Mouse (Mus musculus) embryonic facial prominence, embryonic 15.5 days (tissue): ENCODE data around the gene Lonrf2. TPM values are rescaled to one million over a fixed set of nuclear protein-coding genes. Genes with fewer than 3 reads are reported as not detected.
A peak's percentile ranks its signal among the peaks of the same experiment; 100 is the strongest.

ENCODE experiments used
- ATAC-seq: fragments of 200-750 bp; cut with Nextera tagmentation; 2 replicates; pipeline ENCODE4 v1.8.0; 2017; ENCODE audit warnings: low read depth, moderate TSS enrichment; ENCODE audit not compliant: insufficient number of reproducible peaks, low FRiP score, low TSS enrichment
- H3K27ac ChIP-seq: fragments of 300-500 bp; sonication (generic); replicated peaks from 2 replicates; pipeline ENCODE4 v1.5.1; 2015; ENCODE audit warnings: mild to moderate bottlenecking, inconsistent platforms
- H3K27me3 ChIP-seq: fragments of 300-500 bp; sonication (generic); 2 replicates; pipeline ENCODE4 v1.6.1; 2015; ENCODE audit warnings: inconsistent platforms
- H3K36me3 ChIP-seq: fragments of 300-500 bp; sonication (generic); 2 replicates; pipeline ENCODE4 v1.6.1; 2015; ENCODE audit warnings: mild to moderate bottlenecking, inconsistent platforms
- H3K4me1 ChIP-seq: fragments of 300-500 bp; sonication (generic); 2 replicates; pipeline ENCODE4 v1.6.1; 2015; ENCODE audit warnings: inconsistent platforms
- H3K4me2 ChIP-seq: fragments of 300-500 bp; sonication (generic); replicated peaks from 2 replicates; pipeline ENCODE4 v1.6.1; 2015; ENCODE audit warnings: mild to moderate bottlenecking, inconsistent platforms
- H3K4me3 ChIP-seq: fragments of 300-500 bp; sonication (generic); replicated peaks from 2 replicates; pipeline ENCODE4 v1.5.1; 2015; ENCODE audit warnings: mild to moderate bottlenecking, inconsistent platforms
- H3K9ac ChIP-seq: fragments of 300-500 bp; sonication (generic); 2 replicates; pipeline ENCODE4 v1.6.1; 2015; ENCODE audit warnings: inconsistent platforms
- H3K9me3 ChIP-seq: fragments of 300-500 bp; sonication (generic); replicated peaks from 2 replicates; pipeline ENCODE4 v1.6.1; 2016; ENCODE audit warnings: inconsistent platforms
- WGBS: fragments of 180-500 bp; shearing (Covaris S2); methylation state at CpG from one replicate; pipeline ENCODE4 v1.1.7; 2015; 5-methylcytosine and 5-hydroxymethylcytosine counted together
- polyA plus RNA-seq: library from polyadenylated mRNA; unstranded; fragments of >200 nt; fragmentation: Nextera tagmentation; extraction: Ambion mirVana; gene quantifications from 2 replicates; pipeline ENCODE4 v1.2.1, GENCODE M21; 2015

Lonrf2 gene
- 2.0 and 2.2 TPM in 2 replicates for polyA plus RNA-seq

DNA sequence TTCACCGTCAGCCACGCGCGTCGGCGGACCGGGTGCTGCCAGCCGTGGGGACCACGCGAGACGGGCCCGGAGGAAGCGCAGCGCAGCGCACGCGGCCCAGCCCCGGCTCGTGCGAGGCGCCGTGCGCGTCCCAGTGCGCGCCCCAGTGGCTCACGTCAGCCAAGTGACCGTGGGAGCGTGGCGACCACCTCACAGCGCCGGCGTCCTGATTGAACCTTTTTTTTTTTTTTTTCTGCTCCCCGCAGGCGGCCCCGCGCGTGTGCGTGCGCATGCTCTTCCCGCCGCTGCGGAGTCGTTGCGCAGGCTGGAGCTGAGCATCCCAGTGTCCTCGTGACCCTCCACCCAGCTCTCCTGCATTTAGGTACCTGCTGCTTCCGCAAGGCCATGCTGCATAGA is at the start of gene Lonrf2:
Lonrf2 (minus strand) TSS at position 235 of the 396 bp plus-strand sequence.
- WGBS, result 2% methylated on average over 47 of the region's 47 CpGs

DNA sequence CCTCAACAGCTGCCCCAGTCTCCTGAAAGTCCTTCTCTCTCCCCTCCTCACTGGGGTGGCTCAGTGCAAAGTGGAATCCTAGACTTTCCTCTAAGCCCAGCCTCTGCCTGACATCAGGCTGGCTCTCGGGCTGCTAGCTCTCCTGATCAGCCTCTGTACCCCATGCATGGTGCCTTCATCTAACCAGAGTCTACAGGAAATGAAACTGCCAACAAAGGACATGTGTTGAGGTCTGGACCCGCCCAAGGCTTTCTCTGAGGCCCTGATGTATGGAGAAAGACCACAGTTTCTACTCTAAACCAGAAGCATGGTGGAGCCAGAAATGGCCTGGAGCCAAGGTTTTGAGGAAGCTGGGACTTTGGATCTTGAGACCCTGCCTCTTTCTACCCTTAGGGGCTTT is 49.4 kb upstream of the Lonrf2 start:
- 0 out of 2 replicates have a peak overlapping the region, but pooled peaks have one; percentile 23 for H3K27ac ChIP-seq

More for the DNA sequence above, at the start of gene Lonrf2:
- Histone ChIP-seq H3K4me2 (peak within 1 kb of the TSS; percentile 98), H3K9me3 (no peaks in the 10 kb centered on the region), H3K27ac (peak within 1 kb of the TSS; percentile 31), H3K36me3 (no peaks in the 10 kb centered on the region), H3K27me3 (peaks cover 27% of the 10 kb centered on the region), H3K9ac (peak within 1 kb of the TSS; percentile 57), H3K4me1 (peaks cover 5% of the 10 kb centered on the region), H3K4me3 (peak within 1 kb of the TSS; percentile 68)
- peak; percentile 77 for ATAC-seq

DNA sequence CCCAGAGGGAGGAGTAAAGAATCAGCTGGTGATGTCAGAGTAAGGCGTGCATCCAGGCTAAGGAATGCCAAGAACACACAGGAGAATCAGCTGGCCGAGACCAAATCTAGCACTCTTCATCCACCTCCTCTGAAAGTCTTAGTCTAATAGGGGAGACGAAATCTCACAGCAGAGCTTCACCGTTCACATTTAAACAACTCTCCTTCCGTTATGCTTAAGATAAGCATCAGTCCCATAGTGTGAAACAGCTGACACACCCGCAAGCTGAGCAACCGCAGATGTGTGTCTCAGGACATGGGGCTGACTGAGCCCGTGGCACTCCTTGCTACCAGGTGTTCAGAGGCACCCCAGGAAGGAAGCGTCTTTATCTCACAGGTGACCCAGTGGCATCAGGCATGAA is 47.3 kb upstream of the Lonrf2 start:
- Histone ChIP-seq H3K4me1 (peaks cover 12% of the 10 kb centered on the region), H3K27ac (no peak overlapping the region), H3K9me3 (no peaks in the 10 kb centered on the region), H3K4me2 (no peak overlapping the region), H3K27me3 (no peaks in the 10 kb centered on the region), H3K4me3 (no peak overlapping the region), H3K36me3 (peaks cover 5% of the 10 kb centered on the region; the same call in 1 of the 2 replicates), H3K9ac (no peak overlapping the region)
- ATAC-seq, result no peak
- WGBS, result 75% methylated on average over 9 of the region's 9 CpGs

More for the DNA sequence above, 49.4 kb upstream of the Lonrf2 start:
- Histone ChIP-seq H3K36me3 (peaks cover 5% of the 10 kb centered on the region; the same call in 1 of the 2 replicates), H3K9me3 (no peaks in the 10 kb centered on the region), H3K4me3 (no peak overlapping the region), H3K4me2 (no peak overlapping the region), H3K9ac (no peak overlapping the region), H3K4me1 (peaks cover 18% of the 10 kb centered on the region), H3K27me3 (no peaks in the 10 kb centered on the region)
- ATAC-seq, result no peak
- 43% methylated on average over 2 of the region's 2 CpGs for WGBS

DNA sequence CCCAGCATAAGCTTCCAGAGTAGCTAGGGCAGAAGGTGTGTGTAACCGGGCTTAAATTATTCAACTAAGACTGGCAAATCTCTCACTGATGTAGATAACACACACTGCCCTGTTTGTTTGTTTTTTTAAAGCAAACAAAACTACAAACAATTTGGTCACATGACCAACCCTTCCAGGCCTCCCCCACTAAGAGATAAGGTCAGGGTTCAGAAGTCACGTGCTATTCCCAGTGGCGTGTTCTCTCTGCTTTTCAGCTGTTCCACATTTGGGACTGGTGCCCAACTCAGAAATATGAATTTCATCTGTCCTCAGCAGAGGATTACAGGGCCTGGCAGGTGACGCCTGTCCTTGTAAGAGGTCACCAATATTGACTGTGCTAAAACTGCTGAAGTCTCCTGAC is 46.2 kb upstream of the Lonrf2 start:
- 77% methylated on average over 4 of the region's 4 CpGs for WGBS
- Histone ChIP-seq H3K36me3 (peaks cover 5% of the 10 kb centered on the region; the same call in 1 of the 2 replicates), H3K27me3 (no peaks in the 10 kb centered on the region), H3K9ac (no peak overlapping the region), H3K27ac (no peak overlapping the region), H3K4me3 (no peak overlapping the region), H3K4me1 (peaks cover 7% of the 10 kb centered on the region), H3K4me2 (no peak overlapping the region), H3K9me3 (no peaks in the 10 kb centered on the region)
- no peak for ATAC-seq

DNA sequence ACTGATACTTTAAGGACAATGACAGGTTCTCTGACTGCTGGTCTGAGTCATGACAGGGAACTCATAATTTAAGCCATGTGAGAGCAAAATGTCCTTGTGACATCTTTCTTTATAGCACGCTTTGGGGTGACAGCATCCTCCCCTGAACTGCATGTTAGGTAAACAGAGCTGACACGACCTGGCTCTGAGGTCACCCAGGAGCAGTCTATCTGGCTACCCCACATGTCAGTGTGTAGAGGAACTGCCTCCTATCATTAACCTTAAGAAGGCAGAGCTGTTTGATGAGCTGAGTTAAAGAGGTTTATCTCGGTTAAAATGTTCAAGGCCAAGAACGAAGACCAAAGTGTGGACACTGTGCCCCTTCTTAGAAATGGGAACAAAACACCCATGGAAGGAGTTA is 44.9 kb upstream of the Lonrf2 start:
- Histone ChIP-seq H3K4me3 (no peak overlapping the region), H3K27me3 (no peaks in the 10 kb centered on the region), H3K36me3 (peaks cover 5% of the 10 kb centered on the region; the same call in 1 of the 2 replicates), H3K4me2 (no peak overlapping the region), H3K4me1 (peaks cover 4% of the 10 kb centered on the region), H3K9ac (no peak overlapping the region), H3K27ac (no peak overlapping the region), H3K9me3 (no peaks in the 10 kb centered on the region)
- no peak for ATAC-seq
- 67% methylated on average over 4 of the region's 4 CpGs for WGBS

DNA sequence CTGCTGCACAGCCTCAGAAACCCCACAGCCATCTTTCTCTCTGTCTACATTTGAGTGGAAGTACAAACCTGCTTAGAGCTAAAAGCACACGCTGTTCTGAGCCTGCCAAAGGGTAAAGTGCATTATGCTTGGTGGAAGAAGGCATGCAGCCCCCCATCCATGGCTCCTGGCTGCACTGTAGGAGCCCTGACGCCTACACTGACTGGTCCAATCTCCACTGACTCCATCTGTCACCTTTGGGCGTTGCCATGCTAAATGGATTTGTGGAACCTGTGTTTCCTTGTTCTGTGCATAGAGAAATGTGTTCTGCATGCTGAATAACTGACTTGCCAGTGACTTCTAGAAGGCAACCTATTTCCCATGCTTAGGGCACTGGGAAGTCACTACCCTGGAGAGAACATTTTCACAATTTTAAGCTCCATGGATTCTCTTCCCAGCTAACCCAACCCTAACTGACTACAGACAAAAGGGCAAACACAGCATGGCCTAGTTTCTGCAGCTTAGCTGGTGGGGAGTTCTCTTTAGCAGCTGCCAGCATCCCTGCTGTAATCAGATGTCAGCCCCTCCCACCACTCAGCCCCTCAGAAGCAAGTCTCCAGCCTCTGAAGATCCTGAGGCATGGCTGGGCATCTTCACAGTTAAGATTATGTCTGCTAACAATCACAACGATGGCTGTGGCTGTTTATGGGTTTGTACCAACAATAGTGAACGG is 40.3 kb upstream of the Lonrf2 start:
- ATAC-seq, result no peak
- Histone ChIP-seq H3K27me3 (no peaks in the 10 kb centered on the region), H3K9me3 (no peaks in the 10 kb centered on the region), H3K4me3 (no peak overlapping the region), H3K9ac (no peak overlapping the region), H3K27ac (no peak overlapping the region), H3K4me2 (no peak overlapping the region), H3K4me1 (no peaks in the 10 kb centered on the region), H3K36me3 (peaks cover 2% of the 10 kb centered on the region; the same call in 1 of the 2 replicates)
- 58% methylated on average over 5 of the region's 5 CpGs for WGBS

DNA sequence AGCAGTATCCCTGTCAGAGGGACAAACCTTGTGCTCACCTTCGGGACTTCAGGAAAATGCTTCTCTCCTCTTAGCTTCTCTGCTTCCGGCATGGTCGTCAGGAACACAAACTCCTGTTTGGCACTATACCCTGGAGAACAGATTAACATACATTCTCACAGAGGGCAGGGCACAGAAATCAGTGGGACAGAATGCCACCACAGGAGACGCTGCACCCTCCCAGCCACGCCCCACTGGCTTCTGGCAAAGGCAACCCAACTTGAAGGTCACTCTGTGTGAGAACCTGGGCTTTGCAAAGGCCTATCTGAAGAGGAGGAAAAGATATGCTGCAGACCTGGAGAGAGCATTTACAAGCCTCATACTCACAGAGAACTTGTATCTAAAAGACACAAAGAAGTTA is 37.4 kb upstream of the Lonrf2 start:
- no peaks in the 10 kb centered on the region for H3K9me3 ChIP-seq
- no peak for ATAC-seq
- no peaks in the 10 kb centered on the region for H3K27me3 ChIP-seq
- no peak overlapping the region for H3K4me2 ChIP-seq
- H3K4me1 ChIP-seq, result no peaks in the 10 kb centered on the region
- H3K4me3 ChIP-seq, result no peak overlapping the region
- no peak overlapping the region for H3K27ac ChIP-seq
- 78% methylated on average over 5 of the region's 5 CpGs for WGBS
- H3K9ac ChIP-seq, result no peak overlapping the region
- peaks cover 2% of the 10 kb centered on the region; the same call in 1 of the 2 replicates for H3K36me3 ChIP-seq

DNA sequence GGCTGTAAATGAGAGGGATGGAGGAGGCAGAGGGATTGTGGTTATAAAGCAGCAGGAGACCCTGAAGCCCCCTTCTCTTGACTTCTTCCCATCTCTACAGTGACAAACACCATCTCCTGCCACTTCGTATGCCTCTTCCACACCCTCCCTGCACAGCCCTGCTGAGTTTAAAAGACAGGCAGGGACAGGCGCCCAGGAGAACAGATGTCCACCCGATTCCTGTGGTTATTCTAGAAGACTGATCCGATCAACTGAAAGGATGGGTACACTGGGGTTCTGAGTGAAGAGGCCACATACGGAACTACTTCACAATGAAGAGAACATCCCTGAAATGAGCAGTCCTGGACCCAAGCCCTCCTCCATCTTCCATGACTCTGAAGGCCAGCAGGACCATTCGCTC is 35.3 kb upstream of the Lonrf2 start:
- Histone ChIP-seq H3K9ac (no peak overlapping the region), H3K4me3 (no peak overlapping the region), H3K4me2 (no peak overlapping the region), H3K36me3 (peaks cover 2% of the 10 kb centered on the region; the same call in 1 of the 2 replicates), H3K9me3 (no peaks in the 10 kb centered on the region), H3K27ac (no peak overlapping the region), H3K27me3 (no peaks in the 10 kb centered on the region), H3K4me1 (no peaks in the 10 kb centered on the region)
- ATAC-seq, result no peak
- WGBS, result 84% methylated on average over 6 of the region's 6 CpGs

DNA sequence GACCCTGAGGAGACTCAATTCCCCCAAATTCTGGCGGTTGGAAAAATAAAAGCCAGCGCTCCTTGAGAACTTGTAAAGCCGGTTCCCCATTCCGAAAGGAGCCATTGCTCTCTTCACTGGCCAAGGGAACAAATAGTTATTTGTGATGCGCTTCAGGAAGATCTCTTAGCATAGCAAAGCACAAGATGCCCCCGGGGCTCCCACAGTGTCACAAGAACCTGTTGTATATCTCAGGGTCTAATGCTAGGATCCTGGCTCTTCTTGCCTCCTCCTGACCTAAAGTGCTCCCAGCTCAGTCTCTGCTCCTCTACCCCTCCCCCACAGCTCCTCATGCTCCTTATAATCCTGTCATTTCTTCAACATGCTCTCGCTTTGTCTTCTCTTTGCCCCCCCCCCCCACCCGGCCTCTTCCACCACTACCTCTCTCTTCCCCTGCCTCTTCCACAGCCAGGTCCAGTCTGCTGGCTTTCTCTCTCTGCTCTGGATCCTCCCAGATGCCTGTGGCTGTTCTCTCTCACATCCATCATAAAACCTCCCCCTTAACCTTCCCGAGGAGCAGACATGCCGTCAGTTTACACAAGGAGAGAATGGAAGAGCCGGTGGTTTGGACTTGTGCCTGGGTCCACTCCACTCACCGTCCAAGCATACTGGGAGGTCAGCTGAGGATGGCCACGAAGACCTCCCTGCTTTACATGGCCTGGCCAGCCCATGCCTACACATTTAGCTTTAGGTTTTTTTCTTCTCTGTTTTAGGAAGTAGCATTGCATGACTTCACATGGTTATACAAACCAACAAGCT is 33.1 kb upstream of the Lonrf2 start:
- WGBS, result 40% methylated on average over 13 of the region's 13 CpGs
- Histone ChIP-seq H3K4me1 (no peaks in the 10 kb centered on the region), H3K27me3 (no peaks in the 10 kb centered on the region), H3K9ac (no peak overlapping the region), H3K36me3 (peaks cover 7% of the 10 kb centered on the region; the same call in 1 of the 2 replicates), H3K27ac (no peak overlapping the region), H3K9me3 (no peaks in the 10 kb centered on the region), H3K4me3 (no peak overlapping the region), H3K4me2 (no peak overlapping the region)
- no peak for ATAC-seq

DNA sequence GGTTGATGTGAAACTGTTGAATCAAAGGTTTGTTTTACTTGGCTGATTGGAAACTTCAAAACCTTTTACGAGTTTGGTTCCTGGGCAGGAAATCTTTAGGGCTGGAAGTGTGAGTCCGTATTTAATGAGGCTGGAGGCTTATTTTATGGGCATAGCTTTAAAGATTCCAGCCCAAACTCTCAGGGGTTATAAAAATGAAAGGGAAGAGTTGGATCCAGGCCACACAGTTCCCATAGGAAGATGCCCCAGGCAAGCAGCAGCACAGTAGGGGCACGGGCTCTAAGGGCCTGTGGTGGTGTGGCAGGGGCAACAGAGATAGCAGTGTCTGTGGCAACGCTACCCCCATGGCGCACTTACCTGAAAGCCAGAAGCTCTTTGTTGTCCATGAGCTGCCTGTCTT is 29.7 kb upstream of the Lonrf2 start:
- no peak for ATAC-seq
- no peak overlapping the region for H3K27ac ChIP-seq

DNA sequence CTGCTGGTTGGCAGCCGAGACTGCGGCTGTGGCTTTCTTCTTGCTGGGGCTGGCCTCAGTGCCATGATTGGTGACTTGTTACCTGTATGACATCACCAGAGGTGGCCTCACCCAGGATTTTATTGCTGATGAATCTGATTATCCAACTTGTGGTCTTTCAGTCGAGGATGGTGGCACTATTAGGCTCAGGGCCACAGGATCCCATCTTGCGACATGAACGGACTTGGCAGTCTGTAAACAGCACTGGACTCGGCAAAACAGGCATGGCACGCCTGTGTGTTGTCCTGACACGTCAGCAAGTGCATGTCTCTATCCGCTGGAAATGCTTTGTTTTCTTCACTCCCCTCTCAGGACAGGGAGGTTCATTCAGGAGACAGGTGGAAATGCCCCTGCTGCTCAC is 27.8 kb upstream of the Lonrf2 start:
- Histone ChIP-seq H3K4me3 (no peak overlapping the region), H3K27me3 (no peaks in the 10 kb centered on the region), H3K9ac (no peak overlapping the region), H3K27ac (no peak overlapping the region), H3K4me1 (no peaks in the 10 kb centered on the region), H3K36me3 (0 out of 2 replicates have a peak, but pooled peaks cover 4% of the 10 kb centered on the region), H3K9me3 (no peaks in the 10 kb centered on the region), H3K4me2 (no peak overlapping the region)
- ATAC-seq, result no peak
- WGBS, result 62% methylated on average over 9 of the region's 9 CpGs

More for the DNA sequence above, 29.7 kb upstream of the Lonrf2 start:
- no peak overlapping the region for H3K4me2 ChIP-seq
- 0 out of 2 replicates have a peak, but pooled peaks cover 4% of the 10 kb centered on the region for H3K36me3 ChIP-seq
- WGBS, result 75% methylated on average over 5 of the region's 5 CpGs
- no peaks in the 10 kb centered on the region for H3K27me3 ChIP-seq
- no peaks in the 10 kb centered on the region for H3K4me1 ChIP-seq
- H3K9ac ChIP-seq, result no peak overlapping the region
- no peak overlapping the region for H3K4me3 ChIP-seq
- H3K9me3 ChIP-seq, result no peaks in the 10 kb centered on the region
